Mouse (Mus musculus): ENCODE measurements at regions not wholly inside any gene's neighbourhood (a gene's known extent, or its start where the extent isn't known, plus 50 kb on each side); places are given as distances from the start of the nearest gene placed in this dataset.

- TF ChIP-seq POLR2A (IDR thresholded peaks at IDR 0.05; ENCODE audit: insufficient read length, low read depth), result no peak
- TF ChIP-seq POLR2AphosphoS2 (IDR thresholded peaks at IDR 0.05; ENCODE audit: insufficient read length, low read depth), result no peak
Measured at GRCm38 (mm10) chr9:43917467-43917866, 125.7 kb upstream of the Thy1 start.
